Mouse (Mus musculus): ENCODE measurements around the gene Mecp2.
"Not testable (repeated sequence)": the region's sequence is repeated elsewhere in the genome, so short reads cannot be mapped to it uniquely, and the experiment has no call there.

Gene Mecp2

GRCm38 (mm10) chrX:74135263-74135662 lies at the start of gene Mecp2:
Gene Mecp2, minus strand, starts transcription at chrX:74135363.
- DNase-seq (ENCODE audit: low spot score), result not testable (repeated sequence)

GRCm38 (mm10) chrX:74176959-74177358 lies 41.8 kb upstream of the Mecp2 start, which contains the start of gene Tktl1:
Gene Tktl1, plus strand, starts transcription at chrX:74177259.
- no peak for DNase-seq (ENCODE audit: low spot score)

- DNase-seq (ENCODE audit: low spot score), result no peak
Measured at GRCm38 (mm10) chrX:74167738-74168137, 32.6 kb upstream of the Mecp2 start, which contains the start of gene Tex28. Gene Tex28, minus strand, starts transcription at chrX:74167838.

DNA sequence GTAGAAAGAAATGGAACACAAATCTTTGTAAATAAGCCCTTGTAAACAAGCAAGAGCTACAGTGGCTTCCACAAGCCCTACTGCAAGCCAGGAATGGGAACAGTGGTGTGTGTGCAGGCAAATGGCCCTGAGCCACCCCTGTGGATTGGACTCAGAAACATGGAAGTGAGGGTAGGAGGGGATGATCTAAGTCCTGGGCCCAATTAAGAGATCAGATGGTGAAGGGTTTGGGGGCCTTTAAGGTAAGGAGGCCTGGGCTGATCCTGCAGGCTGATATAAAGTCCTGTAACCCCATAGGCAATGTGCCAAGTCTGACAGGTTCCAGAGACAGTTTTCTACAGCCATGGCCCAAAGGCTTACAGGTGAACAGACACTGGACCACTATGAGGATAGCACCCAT lies 8.0 kb downstream of the Mecp2 start, which contains the start of gene Opn1mw:
Gene Opn1mw (plus strand): TSS at position 301 of the 400 bp plus-strand sequence.
- no peak for DNase-seq (ENCODE audit: low spot score)

GRCm38 (mm10) chrX:74124975-74125374 lies 10.2 kb downstream of the Mecp2 start:
- DNase-seq (ENCODE audit: low spot score), result no peak

GRCm38 (mm10) chrX:74115511-74115910 lies 19.7 kb downstream of the Mecp2 start:
- DNase-seq (ENCODE audit: low spot score), result peak; percentile 42

DNA sequence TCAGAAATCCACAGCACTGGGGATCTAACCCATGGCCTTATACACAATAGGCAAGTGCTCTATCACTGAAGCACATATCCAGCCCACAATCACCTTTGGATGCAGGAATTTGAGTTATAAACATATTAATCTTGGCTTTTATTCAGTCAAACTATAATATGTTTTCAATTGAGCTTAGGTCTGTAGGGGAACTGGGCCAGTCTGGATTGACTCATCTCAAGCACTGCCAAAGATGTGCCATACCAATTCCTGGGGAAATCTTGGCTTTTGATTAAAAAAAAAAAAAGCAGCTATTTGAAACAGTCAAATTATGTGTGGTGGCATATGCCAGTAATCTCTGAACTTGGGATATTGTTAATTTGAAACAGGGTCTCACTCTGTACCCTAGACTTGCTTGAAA lies 21.1 kb downstream of the Mecp2 start:
- DNase-seq (ENCODE audit: low spot score), result no peak

- no peak for DNase-seq (ENCODE audit: low spot score)
Measured at GRCm38 (mm10) chrX:74108747-74109146, 26.4 kb downstream of the Mecp2 start.

- DNase-seq (ENCODE audit: low spot score), result no peak
Measured at GRCm38 (mm10) chrX:74105916-74106315, 29.2 kb downstream of the Mecp2 start.

DNA sequence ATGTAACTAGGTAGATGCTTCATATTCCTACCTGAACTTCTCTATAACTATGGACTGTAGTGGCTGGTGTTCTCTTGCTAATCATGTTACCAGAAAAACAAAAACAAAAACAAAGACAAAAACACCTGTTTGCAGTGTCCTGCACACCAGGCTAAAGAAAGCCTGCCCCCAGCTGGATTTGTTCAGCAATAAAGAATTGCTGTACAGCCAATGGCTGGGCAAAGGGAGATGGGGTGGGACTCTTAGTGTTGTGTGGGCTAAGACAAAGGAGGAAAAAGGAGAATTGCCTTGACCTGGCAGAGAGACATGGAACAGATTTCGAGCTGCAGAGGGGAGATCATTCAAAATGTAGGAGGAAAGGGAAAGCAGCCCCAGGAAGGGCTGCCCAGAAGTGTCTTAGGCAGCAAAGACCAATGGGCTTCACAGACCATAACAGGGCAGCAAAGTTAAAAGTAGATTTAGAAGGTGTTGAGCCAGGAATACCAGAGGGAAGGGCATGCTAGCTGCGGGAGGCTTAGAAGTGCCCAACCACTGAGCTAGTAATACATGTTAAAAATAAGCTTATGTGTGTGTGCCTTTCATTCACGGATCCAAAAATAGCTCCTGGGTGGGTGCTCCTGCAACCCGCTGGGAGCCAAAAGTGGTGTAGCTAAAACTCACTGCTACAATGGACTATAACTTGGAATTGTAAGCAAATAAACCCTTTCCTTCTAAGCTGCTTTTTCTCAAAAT lies 31.5 kb downstream of the Mecp2 start:
- DNase-seq (ENCODE audit: low spot score), result no peak

DNA sequence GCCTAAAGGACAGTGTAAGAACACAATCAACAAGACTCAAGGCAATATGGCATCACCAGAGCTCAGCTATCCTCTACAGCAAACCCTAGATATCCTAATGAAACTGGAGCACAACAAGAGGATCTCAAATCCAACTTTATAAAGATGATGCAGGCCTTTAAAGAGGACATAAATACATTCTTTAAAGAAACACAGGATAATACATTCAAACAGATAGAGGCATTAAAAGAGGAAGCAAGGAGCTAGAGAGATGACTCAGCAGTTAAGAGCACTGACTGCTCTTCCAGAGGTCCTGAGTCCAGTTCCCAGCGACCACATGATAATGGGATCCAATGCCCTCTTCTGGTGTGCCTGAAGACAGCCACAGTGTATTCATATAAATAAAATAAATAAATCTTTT lies 40.0 kb downstream of the Mecp2 start:
- no peak for DNase-seq (ENCODE audit: low spot score)

GRCm38 (mm10) chrX:74085601-74086038 lies 49.5 kb downstream of the Mecp2 start:
- peak; percentile 98 for DNase-seq (ENCODE audit: low spot score)

DNA sequence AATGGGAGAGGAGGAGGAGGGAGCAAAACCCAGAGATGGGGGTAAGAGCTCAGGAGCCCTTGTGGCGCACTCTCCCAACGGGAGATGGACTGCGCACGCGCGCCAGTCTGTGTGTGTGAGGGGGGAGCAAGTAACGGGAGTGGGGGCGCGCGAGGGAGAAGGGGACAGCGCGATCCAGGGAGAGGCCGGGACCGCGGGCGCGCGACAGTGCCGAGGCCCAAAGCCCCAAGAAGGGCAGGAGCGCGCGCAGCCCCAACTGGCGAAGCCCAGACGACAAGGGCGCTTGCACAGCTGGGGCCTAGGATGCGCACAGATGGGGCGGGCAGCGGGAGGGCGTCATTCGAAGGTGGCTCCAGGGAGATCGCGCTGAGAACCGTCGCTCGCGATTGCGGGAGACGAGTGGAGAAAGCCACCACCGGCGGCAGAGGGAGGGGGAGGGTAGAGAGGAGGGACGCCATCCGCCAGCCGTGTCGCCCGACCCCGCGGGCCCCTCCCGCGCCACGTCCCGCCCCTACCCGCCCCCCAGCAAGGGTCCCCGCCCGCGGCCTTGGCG lies 50.1 kb downstream of the Mecp2 start:
- DNase-seq (ENCODE audit: low spot score), result peak; percentile 70

DNA sequence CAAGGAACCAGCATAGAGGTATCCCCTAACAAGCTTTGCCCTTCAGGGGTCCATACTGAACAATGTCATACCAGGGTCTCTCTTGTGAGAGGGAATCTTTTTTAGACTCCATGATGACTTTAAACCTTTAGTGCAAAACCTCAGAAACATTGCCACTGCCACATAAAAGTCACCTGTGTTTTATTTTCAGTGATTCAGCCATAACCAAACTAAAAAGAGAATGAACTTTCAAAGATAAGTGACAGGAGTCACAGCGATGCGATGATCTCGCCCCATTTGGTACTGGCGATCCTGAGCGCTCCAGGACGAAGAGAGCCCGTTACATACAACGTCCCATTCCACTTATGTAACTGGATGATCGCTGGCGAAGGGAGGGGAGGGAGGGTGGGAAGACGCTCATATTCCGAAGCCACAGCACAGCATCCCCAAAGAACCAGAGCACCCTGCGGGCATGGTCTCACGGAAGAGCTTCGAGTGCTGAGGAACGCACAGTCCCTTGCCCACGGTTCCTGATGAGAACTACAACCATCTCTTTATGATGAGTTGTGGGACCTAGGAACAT lies 50.8 kb downstream of the Mecp2 start:
- DNase-seq (ENCODE audit: low spot score), result no peak

DNA sequence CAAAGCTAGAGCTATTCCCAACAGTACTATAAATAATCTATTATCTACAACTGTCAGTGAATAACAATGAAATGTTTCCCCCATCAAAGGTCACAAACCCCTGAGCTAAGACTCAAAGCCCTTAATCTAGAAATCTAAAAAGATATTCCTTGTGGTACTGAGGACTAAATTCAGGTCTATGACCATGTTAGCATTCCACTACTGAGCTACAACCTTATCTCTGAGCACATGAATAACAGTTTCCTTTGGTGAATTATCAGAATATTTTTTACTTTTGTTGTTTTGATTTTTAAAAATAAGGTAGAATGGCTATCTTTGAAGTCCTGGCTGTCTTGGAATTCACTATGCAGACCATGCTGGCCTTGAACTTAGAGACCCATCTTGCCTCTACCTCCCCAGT lies 64.4 kb downstream of the Mecp2 start:
- DNase-seq (ENCODE audit: low spot score), result no peak

- DNase-seq (ENCODE audit: low spot score), result peak; percentile 3
Measured at GRCm38 (mm10) chrX:74067891-74068290, 67.3 kb downstream of the Mecp2 start.

DNA sequence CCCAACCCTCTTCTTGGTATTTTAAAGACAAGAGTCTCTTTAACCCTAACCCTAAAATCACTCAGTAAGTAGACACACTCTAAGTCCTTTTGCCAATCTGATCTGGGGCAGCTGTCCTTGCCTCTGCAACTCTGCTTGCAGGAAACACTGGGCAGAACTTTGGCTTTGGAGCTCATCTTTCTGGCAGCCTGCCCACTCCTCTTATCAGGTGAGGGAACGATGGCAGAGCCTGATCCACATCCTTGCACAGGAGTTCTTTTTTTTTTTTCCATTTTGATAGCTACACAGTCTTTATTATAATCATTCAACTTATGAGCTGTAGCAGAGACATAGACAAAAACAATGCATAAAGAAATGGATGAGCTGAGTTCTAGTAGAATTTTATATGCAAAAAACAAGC lies 90.1 kb downstream of the Mecp2 start:
- DNase-seq (ENCODE audit: low spot score), result peak; percentile 49

DNA sequence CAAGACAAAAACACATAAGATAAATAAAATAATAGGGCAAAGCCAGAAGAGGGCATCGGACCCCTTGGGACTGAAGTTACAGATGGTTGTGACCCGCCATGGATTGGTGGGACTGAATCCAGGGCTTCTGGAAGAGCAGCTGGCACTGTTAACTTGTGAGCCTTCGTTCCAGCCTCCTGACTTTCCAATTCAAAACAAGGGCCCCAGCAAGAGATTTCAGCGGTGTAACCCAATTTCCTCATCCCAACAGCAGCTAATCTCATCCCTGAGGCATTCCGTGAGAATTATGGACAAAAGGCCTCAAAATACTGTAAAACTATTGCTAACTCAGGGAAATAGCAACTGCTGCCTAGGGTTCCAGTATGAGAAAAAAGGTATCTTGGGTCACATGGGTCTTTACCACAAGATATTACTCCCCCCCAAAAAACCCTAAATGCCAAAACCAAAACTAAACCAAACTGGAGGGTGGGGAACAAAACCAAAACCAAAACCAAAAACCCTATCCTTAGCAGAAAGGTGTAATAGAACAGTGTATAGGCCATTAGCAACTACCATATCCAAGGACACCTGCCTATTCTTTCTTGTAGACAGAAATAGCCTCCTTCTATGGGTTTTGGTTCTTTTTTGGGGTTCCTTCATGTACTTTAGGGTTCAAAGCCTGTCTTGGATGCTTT lies 97.3 kb downstream of the Mecp2 start:
- no peak for DNase-seq (ENCODE audit: low spot score)

- DNase-seq (ENCODE audit: low spot score), result no peak
Measured at GRCm38 (mm10) chrX:74030000-74030399, 105.2 kb downstream of the Mecp2 start.

GRCm38 (mm10) chrX:74023188-74024049 lies 111.7 kb downstream of the Mecp2 start, which contains the start of gene Irak1:
Gene Irak1, minus strand, starts transcription at chrX:74023918.
- DNase-seq (ENCODE audit: low spot score), result peak; percentile 60

DNA sequence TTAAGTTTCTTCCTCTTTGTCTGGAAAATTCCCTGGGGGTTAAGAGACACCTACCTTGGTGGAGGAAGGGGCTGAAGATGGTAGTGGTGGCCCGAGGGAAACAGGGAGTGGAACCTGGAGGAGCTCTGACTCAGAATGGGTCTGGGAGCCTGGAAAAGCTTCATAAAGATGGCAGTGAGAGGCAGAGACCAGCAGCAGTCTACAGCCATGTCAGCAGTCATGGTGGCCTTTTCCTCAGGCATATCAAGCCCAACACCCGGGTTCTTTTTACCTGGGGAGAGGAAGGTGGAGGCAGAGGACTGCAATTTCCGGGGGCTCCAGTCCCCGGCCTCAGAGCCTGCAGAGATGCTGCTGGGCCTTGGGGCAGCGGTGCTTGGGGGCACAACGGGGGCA lies 112.4 kb downstream of the Mecp2 start:
- no peak for DNase-seq (ENCODE audit: low spot score)

DNA sequence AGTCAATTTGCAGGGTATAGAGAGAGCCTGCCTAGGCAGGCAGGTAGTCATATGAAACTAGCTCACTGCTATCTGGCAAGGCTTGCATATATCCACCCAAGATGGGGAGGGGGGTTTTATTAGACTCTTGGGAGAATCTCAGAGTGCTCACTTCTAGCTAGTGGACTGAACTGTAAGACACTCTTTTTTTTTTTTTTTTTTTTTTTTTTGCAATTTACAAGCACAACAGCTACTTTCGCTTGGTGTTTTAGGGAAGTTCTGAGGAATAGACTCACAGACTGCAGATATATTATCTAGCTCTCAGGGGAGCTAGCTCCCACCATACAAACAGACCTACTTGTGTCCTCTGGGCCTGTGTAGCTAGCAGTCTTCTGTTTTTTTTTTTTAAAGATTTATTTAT lies 120.6 kb downstream of the Mecp2 start:
- DNase-seq (ENCODE audit: low spot score), result no peak
